In genomic region chr6:144033191-144033590, GRCm38 (mm10) we compare ENCODE assay signal across 27 mouse cellular contexts.
"Had no signal": no experiment of that assay in that cellular context is flagged by ENCODE, and none has a peak within 500 bp of the region (broad histone marks: within the 10 kb centered on the region; RNA-seq: fewer than 3 reads in every experiment).

No protein-coding gene starts in this region.

- H3K4me3 ChIP-seq: embryonic facial prominence, embryonic 10.5 days; embryonic facial prominence, embryonic 12.5 days; embryonic facial prominence, embryonic 13.5 days; embryonic facial prominence, embryonic 15.5 days; erythroblast, embryonic 14.5 days; forebrain, embryonic 10.5 days; forebrain, embryonic 12.5 days; forebrain, embryonic 13.5 days; forebrain, embryonic 15.5 days; gastrocnemius, adult 2 months had no signal

- H3K27ac ChIP-seq: embryonic facial prominence, embryonic 10.5 days; embryonic facial prominence, embryonic 12.5 days; embryonic facial prominence, embryonic 13.5 days; embryonic facial prominence, embryonic 15.5 days; forebrain, embryonic 10.5 days; forebrain, embryonic 12.5 days; forebrain, embryonic 13.5 days; forebrain, embryonic 15.5 days; gastrocnemius, adult 2 months had no signal

- H3K9me3 ChIP-seq: embryonic facial prominence, embryonic 10.5 days; embryonic facial prominence, embryonic 12.5 days; embryonic facial prominence, embryonic 13.5 days; embryonic facial prominence, embryonic 15.5 days; forebrain, embryonic 10.5 days; forebrain, embryonic 12.5 days; forebrain, embryonic 13.5 days; forebrain, embryonic 15.5 days had no signal

- DNase-seq: cerebellum, adult 2 months; cerebellum, adult 8-10 months; cerebellum, adult 9-10 months; cerebellum, adult 9-11 months; cerebellum, postnatal 10 days; cerebellum, postnatal 14 days; cerebellum, postnatal 25 days; cerebellum, postnatal 36 days; embryo, embryonic 11 days; forebrain, postnatal 0 days; gastrocnemius, adult 2 months; gastrocnemius, postnatal 10 days; gastrocnemius, postnatal 14 days; gastrocnemius, postnatal 25 days; gastrocnemius, postnatal 36 days; heart, adult 18-20 months had no signal

- H3K36me3 ChIP-seq: embryonic facial prominence, embryonic 12.5 days; embryonic facial prominence, embryonic 13.5 days; embryonic facial prominence, embryonic 15.5 days had no signal

- ATAC-seq: forebrain, embryonic 13.5 days; forebrain, embryonic 14.5 days; forebrain, embryonic 15.5 days; forebrain, embryonic 16.5 days; forebrain, postnatal 0 days had no signal

- H3K27me3 ChIP-seq: embryonic facial prominence, embryonic 12.5 days; embryonic facial prominence, embryonic 13.5 days; embryonic facial prominence, embryonic 15.5 days; forebrain, embryonic 12.5 days; forebrain, embryonic 13.5 days; forebrain, embryonic 15.5 days had no signal

- H3K9ac ChIP-seq: embryonic facial prominence, embryonic 12.5 days; embryonic facial prominence, embryonic 13.5 days; embryonic facial prominence, embryonic 15.5 days; forebrain, embryonic 12.5 days; forebrain, embryonic 13.5 days; forebrain, embryonic 15.5 days; forebrain, postnatal 0 days had no signal

- H3K4me2 ChIP-seq: embryonic facial prominence, embryonic 12.5 days; embryonic facial prominence, embryonic 13.5 days; embryonic facial prominence, embryonic 15.5 days; forebrain, embryonic 12.5 days; forebrain, embryonic 13.5 days; forebrain, embryonic 15.5 days had no signal

- H3K4me1 ChIP-seq: embryonic facial prominence, embryonic 10.5 days; embryonic facial prominence, embryonic 12.5 days; embryonic facial prominence, embryonic 13.5 days; embryonic facial prominence, embryonic 15.5 days; forebrain, embryonic 10.5 days; forebrain, embryonic 12.5 days; forebrain, embryonic 13.5 days had no signal
